Mouse (Mus musculus): ENCODE results near the gene Csnk1g2. TPM values are rescaled to one million over a fixed set of nuclear protein-coding genes. Genes with fewer than 3 reads are reported as not detected.

Csnk1g2 gene
- total and polyA plus RNA-seq, 2 experiments from 2014 or later: 94.1 to 127 TPM

GRCm38 (mm10) chr10:80683647-80684046, 61.0 kb downstream of the Csnk1g2 start:
- TF ChIP-seq CTCF (IDR thresholded peaks at IDR 0.05; ENCODE audit: low read depth): no peak
- H3K9ac ChIP-seq: no peak overlapping the region

GRCm38 (mm10) chr10:80684214-80684613, 61.6 kb downstream of the Csnk1g2 start:
- Histone ChIP-seq H3K4me3 (ENCODE audit: low read depth, low read length) (no peak overlapping the region), H3K36me3 (ENCODE audit: insufficient read depth) (peaks cover 55% of the 10 kb centered on the region), H3K4me1 (ENCODE audit: insufficient read depth) (0 out of 2 replicates have a peak, but pooled peaks cover 1% of the 10 kb centered on the region), H3K9ac (no peak overlapping the region), H3K27me3 (ENCODE audit: insufficient read depth, low read length) (no peaks in the 10 kb centered on the region), H3K9me3 (ENCODE audit: low read length) (no peaks in the 10 kb centered on the region), H3K27ac (ENCODE audit: low read depth, low read length) (no peak overlapping the region), H3K4me2 (ENCODE audit: low read depth) (no peak overlapping the region)
- 53% methylated on average over 6 of the region's 6 CpGs for WGBS
- TF ChIP-seq CTCF (IDR thresholded peaks at IDR 0.05; ENCODE audit: low read depth): peak; percentile 67
- ATAC-seq (no peak), DNase-seq (peak; percentile 27)

More at GRCm38 (mm10) chr10:80683647-80684046, 61.0 kb downstream of the Csnk1g2 start:
- 92% methylated on average over 1 of the region's 1 CpGs for WGBS
- peaks cover 49% of the 10 kb centered on the region for H3K36me3 ChIP-seq (ENCODE audit: insufficient read depth)
- no peak overlapping the region for H3K4me3 ChIP-seq (ENCODE audit: low read depth, low read length)
- no peak for DNase-seq
- no peak overlapping the region for H3K27ac ChIP-seq (ENCODE audit: low read depth, low read length)
- no peaks in the 10 kb centered on the region for H3K9me3 ChIP-seq (ENCODE audit: low read length)
- ATAC-seq: no peak
- H3K4me2 ChIP-seq (ENCODE audit: low read depth): no peak overlapping the region
- H3K27me3 ChIP-seq (ENCODE audit: insufficient read depth, low read length): no peaks in the 10 kb centered on the region
- H3K4me1 ChIP-seq (ENCODE audit: insufficient read depth): 0 out of 2 replicates have a peak, but pooled peaks cover 5% of the 10 kb centered on the region

- WGBS: 92% methylated on average over 4 of the region's 4 CpGs
- DNase-seq (no peak), ATAC-seq (no peak)
- Histone ChIP-seq H3K36me3 (ENCODE audit: insufficient read depth) (peaks cover 63% of the 10 kb centered on the region), H3K4me2 (ENCODE audit: low read depth) (no peak overlapping the region), H3K9me3 (ENCODE audit: low read length) (no peaks in the 10 kb centered on the region), H3K4me1 (ENCODE audit: insufficient read depth) (no peaks in the 10 kb centered on the region), H3K4me3 (ENCODE audit: low read depth, low read length) (no peak overlapping the region), H3K27me3 (ENCODE audit: insufficient read depth, low read length) (no peaks in the 10 kb centered on the region), H3K27ac (ENCODE audit: low read depth, low read length) (no peak overlapping the region), H3K9ac (no peak overlapping the region)
- no peak for TF ChIP-seq CTCF (IDR thresholded peaks at IDR 0.05; ENCODE audit: low read depth)
Observed at GRCm38 (mm10) chr10:80684984-80685383, 62.3 kb downstream of the Csnk1g2 start.

GRCm38 (mm10) chr10:80686617-80687016, 64.0 kb downstream of the Csnk1g2 start:
- no peak for ATAC-seq

GRCm38 (mm10) chr10:80687850-80688249, 65.2 kb downstream of the Csnk1g2 start:
- peak; percentile 83 for ATAC-seq
- H3K9me3 ChIP-seq (ENCODE audit: low read length): no peaks in the 10 kb centered on the region

More at GRCm38 (mm10) chr10:80686617-80687016, 64.0 kb downstream of the Csnk1g2 start:
- Histone ChIP-seq H3K9ac (no peak overlapping the region), H3K27ac (ENCODE audit: low read depth, low read length) (no peak overlapping the region), H3K4me1 (ENCODE audit: insufficient read depth) (no peaks in the 10 kb centered on the region), H3K9me3 (ENCODE audit: low read length) (no peaks in the 10 kb centered on the region), H3K27me3 (ENCODE audit: insufficient read depth, low read length) (no peaks in the 10 kb centered on the region), H3K4me3 (ENCODE audit: low read depth, low read length) (no peak overlapping the region), H3K36me3 (ENCODE audit: insufficient read depth) (peaks cover 76% of the 10 kb centered on the region), H3K4me2 (ENCODE audit: low read depth) (no peak overlapping the region)
- DNase-seq: no peak
- no peak for TF ChIP-seq CTCF (IDR thresholded peaks at IDR 0.05; ENCODE audit: low read depth)
- 98% methylated on average over 3 of the region's 3 CpGs for WGBS

More at GRCm38 (mm10) chr10:80687850-80688249, 65.2 kb downstream of the Csnk1g2 start:
- H3K9ac ChIP-seq: no peak overlapping the region
- H3K36me3 ChIP-seq (ENCODE audit: insufficient read depth): peaks cover 83% of the 10 kb centered on the region
- no peak overlapping the region for H3K4me2 ChIP-seq (ENCODE audit: low read depth)
- H3K27ac ChIP-seq (ENCODE audit: low read depth, low read length): no peak overlapping the region
- H3K27me3 ChIP-seq (ENCODE audit: insufficient read depth, low read length): no peaks in the 10 kb centered on the region
- H3K4me1 ChIP-seq (ENCODE audit: insufficient read depth): no peaks in the 10 kb centered on the region
- DNase-seq: peak; percentile 69
- 26% methylated on average over 5 of the region's 5 CpGs for WGBS
- no peak overlapping the region for H3K4me3 ChIP-seq (ENCODE audit: low read depth, low read length)
- TF ChIP-seq CTCF (IDR thresholded peaks at IDR 0.05; ENCODE audit: low read depth): peak; percentile 74

Small RNA genes lying within 50 kb of the gene (microRNA-seq; reads per million reads assigned to microRNA genes)
- gene Mir6912: 0 to 0.37 reads per million in 2 experiments

Other genes with a start within 250 kb of the Csnk1g2 start
- 107 and 120 TPM in 2 replicates for gene Mex3d, start 235.2 kb upstream of the Csnk1g2 start, total RNA-seq (2014; rRNA removed)
- gene Mex3d, start 235.2 kb upstream of the Csnk1g2 start, polyA plus RNA-seq (2015; fragmentation: Nextera tagmentation; extraction: Ambion mirVana): 18.3 and 18.4 TPM in 2 replicates
- 37.9 and 43.9 TPM in 2 replicates for gene Mbd3, start 223.3 kb upstream of the Csnk1g2 start, total RNA-seq (2014; rRNA removed)
- gene Mbd3, start 223.3 kb upstream of the Csnk1g2 start, polyA plus RNA-seq (2015; fragmentation: Nextera tagmentation; extraction: Ambion mirVana): 183 and 196 TPM in 2 replicates
- gene Uqcr11, start 216.0 kb upstream of the Csnk1g2 start, total RNA-seq (2014; rRNA removed): 230 and 424 TPM in 2 replicates
- 688 and 881 TPM in 2 replicates for gene Uqcr11, start 216.0 kb upstream of the Csnk1g2 start, polyA plus RNA-seq (2015; fragmentation: Nextera tagmentation; extraction: Ambion mirVana)
- 69.0 and 91.4 TPM in 2 replicates for gene Tcf3, start 189.2 kb upstream of the Csnk1g2 start, total RNA-seq (2014; rRNA removed)
- 34.3 and 36.1 TPM in 2 replicates for gene Tcf3, start 189.2 kb upstream of the Csnk1g2 start, polyA plus RNA-seq (2015; fragmentation: Nextera tagmentation; extraction: Ambion mirVana)
- gene Onecut3, start 128.0 kb upstream of the Csnk1g2 start, total RNA-seq (2014; rRNA removed): 0.62 and 1.9 TPM in 2 replicates
- 0.03 and 0.18 TPM in 2 replicates for gene Onecut3, start 128.0 kb upstream of the Csnk1g2 start, polyA plus RNA-seq (2015; fragmentation: Nextera tagmentation; extraction: Ambion mirVana)
- gene Atp8b3, start 83.7 kb upstream of the Csnk1g2 start, total RNA-seq (2014; rRNA removed): 0.05 and 0.38 TPM in 2 replicates
- 0.16 and 0.46 TPM in 2 replicates for gene Atp8b3, start 83.7 kb upstream of the Csnk1g2 start, polyA plus RNA-seq (2015; fragmentation: Nextera tagmentation; extraction: Ambion mirVana)
- 40.3 and 41.9 TPM in 2 replicates for gene Rexo1, start 61.3 kb upstream of the Csnk1g2 start, total RNA-seq (2014; rRNA removed)
- 27.9 and 30.5 TPM in 2 replicates for gene Rexo1, start 61.3 kb upstream of the Csnk1g2 start, polyA plus RNA-seq (2015; fragmentation: Nextera tagmentation; extraction: Ambion mirVana)
- gene Klf16, start 45.5 kb upstream of the Csnk1g2 start, total RNA-seq (2014; rRNA removed): 17.9 and 18.7 TPM in 2 replicates
- 13.3 and 14.1 TPM in 2 replicates for gene Klf16, start 45.5 kb upstream of the Csnk1g2 start, polyA plus RNA-seq (2015; fragmentation: Nextera tagmentation; extraction: Ambion mirVana)
- gene Abhd17a, start 32.5 kb upstream of the Csnk1g2 start, total RNA-seq (2014; rRNA removed): 156 and 201 TPM in 2 replicates
- 154 and 155 TPM in 2 replicates for gene Abhd17a, start 32.5 kb upstream of the Csnk1g2 start, polyA plus RNA-seq (2015; fragmentation: Nextera tagmentation; extraction: Ambion mirVana)
- 21.0 and 24.1 TPM in 2 replicates for gene Scamp4, start 20.0 kb upstream of the Csnk1g2 start, total RNA-seq (2014; rRNA removed)
- 86.8 and 87.9 TPM in 2 replicates for gene Scamp4, start 20.0 kb upstream of the Csnk1g2 start, polyA plus RNA-seq (2015; fragmentation: Nextera tagmentation; extraction: Ambion mirVana)
- gene Adat3, start 20.0 kb upstream of the Csnk1g2 start, total RNA-seq (2014; rRNA removed): 3.0 and 4.9 TPM in 2 replicates
- 4.2 and 4.5 TPM in 2 replicates for gene Adat3, start 20.0 kb upstream of the Csnk1g2 start, polyA plus RNA-seq (2015; fragmentation: Nextera tagmentation; extraction: Ambion mirVana)
- 1.2 and 2.7 TPM in 2 replicates for gene Gm49322, start 16.8 kb upstream of the Csnk1g2 start, total RNA-seq (2014; rRNA removed)
- 0.58 and 0.69 TPM in 2 replicates for gene Gm49322, start 16.8 kb upstream of the Csnk1g2 start, polyA plus RNA-seq (2015; fragmentation: Nextera tagmentation; extraction: Ambion mirVana)
- gene Btbd2, start 34.2 kb downstream of the Csnk1g2 start, total RNA-seq (2014; rRNA removed): 105 and 131 TPM in 2 replicates
- 70.4 and 77.6 TPM in 2 replicates for gene Btbd2, start 34.2 kb downstream of the Csnk1g2 start, polyA plus RNA-seq (2015; fragmentation: Nextera tagmentation; extraction: Ambion mirVana)
- gene Mknk2, start 55.3 kb downstream of the Csnk1g2 start, total RNA-seq (2014; rRNA removed): 55.2 and 69.8 TPM in 2 replicates
- 42.4 and 43.6 TPM in 2 replicates for gene Mknk2, start 55.3 kb downstream of the Csnk1g2 start, polyA plus RNA-seq (2015; fragmentation: Nextera tagmentation; extraction: Ambion mirVana)
- 54.1 and 57.8 TPM in 2 replicates for gene Mob3a, start 79.1 kb downstream of the Csnk1g2 start, total RNA-seq (2014; rRNA removed)
- 38.9 and 45.9 TPM in 2 replicates for gene Mob3a, start 79.1 kb downstream of the Csnk1g2 start, polyA plus RNA-seq (2015; fragmentation: Nextera tagmentation; extraction: Ambion mirVana)
- 37.9 and 39.5 TPM in 2 replicates for gene Izumo4, start 79.3 kb downstream of the Csnk1g2 start, total RNA-seq (2014; rRNA removed)
- gene Izumo4, start 79.3 kb downstream of the Csnk1g2 start, polyA plus RNA-seq (2015; fragmentation: Nextera tagmentation; extraction: Ambion mirVana): 34.4 and 36.7 TPM in 2 replicates
- gene Ap3d1, start 119.4 kb downstream of the Csnk1g2 start, total RNA-seq (2014; rRNA removed): 137 and 176 TPM in 2 replicates
- gene Ap3d1, start 119.4 kb downstream of the Csnk1g2 start, polyA plus RNA-seq (2015; fragmentation: Nextera tagmentation; extraction: Ambion mirVana): 63.8 and 87.7 TPM in 2 replicates
- 15.9 and 21.7 TPM in 2 replicates for gene Dot1l, start 132.4 kb downstream of the Csnk1g2 start, total RNA-seq (2014; rRNA removed)
- gene Dot1l, start 132.4 kb downstream of the Csnk1g2 start, polyA plus RNA-seq (2015; fragmentation: Nextera tagmentation; extraction: Ambion mirVana): 5.7 and 8.5 TPM in 2 replicates
- 20.4 and 20.6 TPM in 2 replicates for gene Sf3a2, start 175.4 kb downstream of the Csnk1g2 start, total RNA-seq (2014; rRNA removed)
- 66.4 and 73.7 TPM in 2 replicates for gene Sf3a2, start 175.4 kb downstream of the Csnk1g2 start, polyA plus RNA-seq (2015; fragmentation: Nextera tagmentation; extraction: Ambion mirVana)
- gene Plekhj1, start 175.8 kb downstream of the Csnk1g2 start, total RNA-seq (2014; rRNA removed): 81.1 and 89.0 TPM in 2 replicates
- gene Plekhj1, start 175.8 kb downstream of the Csnk1g2 start, polyA plus RNA-seq (2015; fragmentation: Nextera tagmentation; extraction: Ambion mirVana): 96.8 and 107 TPM in 2 replicates
- 0.62 and 0.69 TPM in 2 replicates for gene Amh, start 182.4 kb downstream of the Csnk1g2 start, total RNA-seq (2014; rRNA removed)
- not detected in 2 replicates for gene Amh, start 182.4 kb downstream of the Csnk1g2 start, polyA plus RNA-seq (2015; fragmentation: Nextera tagmentation; extraction: Ambion mirVana)
- gene Jsrp1, start 190.7 kb downstream of the Csnk1g2 start, total RNA-seq (2014; rRNA removed): 0.38 TPM in 1 of 2 replicates, not detected in the other
- gene Jsrp1, start 190.7 kb downstream of the Csnk1g2 start, polyA plus RNA-seq (2015; fragmentation: Nextera tagmentation; extraction: Ambion mirVana): 0.70 and 0.76 TPM in 2 replicates
- gene Oaz1, start 203.8 kb downstream of the Csnk1g2 start, total RNA-seq (2014; rRNA removed): 1,019 and 1,040 TPM in 2 replicates
- 1,146 and 1,244 TPM in 2 replicates for gene Oaz1, start 203.8 kb downstream of the Csnk1g2 start, polyA plus RNA-seq (2015; fragmentation: Nextera tagmentation; extraction: Ambion mirVana)
- gene Lingo3, start 221.2 kb downstream of the Csnk1g2 start, total RNA-seq (2014; rRNA removed): 23.3 and 23.7 TPM in 2 replicates
- 18.5 and 20.3 TPM in 2 replicates for gene Lingo3, start 221.2 kb downstream of the Csnk1g2 start, polyA plus RNA-seq (2015; fragmentation: Nextera tagmentation; extraction: Ambion mirVana)
- 158 and 292 TPM in 2 replicates for gene Lsm7, start 232.4 kb downstream of the Csnk1g2 start, total RNA-seq (2014; rRNA removed)
- 306 and 392 TPM in 2 replicates for gene Lsm7, start 232.4 kb downstream of the Csnk1g2 start, polyA plus RNA-seq (2015; fragmentation: Nextera tagmentation; extraction: Ambion mirVana)
- 79.2 and 90.3 TPM in 2 replicates for gene Sppl2b, start 232.4 kb downstream of the Csnk1g2 start, total RNA-seq (2014; rRNA removed)
- gene Sppl2b, start 232.4 kb downstream of the Csnk1g2 start, polyA plus RNA-seq (2015; fragmentation: Nextera tagmentation; extraction: Ambion mirVana): 64.6 and 74.4 TPM in 2 replicates
- 0.08 and 0.33 TPM in 2 replicates for gene Tmprss9, start 249.0 kb downstream of the Csnk1g2 start, total RNA-seq (2014; rRNA removed)
- gene Tmprss9, start 249.0 kb downstream of the Csnk1g2 start, polyA plus RNA-seq (2015; fragmentation: Nextera tagmentation; extraction: Ambion mirVana): 0.18 and 0.22 TPM in 2 replicates